Mouse (Mus musculus) intestine, postnatal 0 days (tissue): ENCODE measurements around the gene Elp4. TPM values are rescaled to one million over a fixed set of nuclear protein-coding genes. Genes with fewer than 3 reads are reported as not detected.

Source experiments
- ATAC-seq: fragments of 200-750 bp; cut with Nextera tagmentation; 2 replicates; pipeline ENCODE4 v1.8.0; 2017; ENCODE audit warnings: mild to moderate bottlenecking, moderate TSS enrichment, moderate library complexity
- H3K27ac ChIP-seq: fragments of 300-500 bp; sonication (generic); 2 replicates; pipeline ENCODE4 v1.5.1; 2014; ENCODE audit warnings: mild to moderate bottlenecking, low read depth, low read length, moderate library complexity
- H3K27me3 ChIP-seq: fragments of 300-500 bp; sonication (generic); replicated peaks from 2 replicates; pipeline ENCODE4 v1.6.1; 2014; ENCODE audit warnings: low read length, mixed read lengths; ENCODE audit not compliant: control insufficient read depth, insufficient read depth
- H3K36me3 ChIP-seq: fragments of 300-500 bp; sonication (generic); 2 replicates; pipeline ENCODE4 v1.6.1; 2014; ENCODE audit warnings: mild to moderate bottlenecking, moderate library complexity; ENCODE audit not compliant: control insufficient read depth, insufficient read depth
- H3K4me1 ChIP-seq: fragments of 300-500 bp; sonication (generic); replicated peaks from 2 replicates; pipeline ENCODE4 v1.6.1; 2014; ENCODE audit warnings: antibody characterized with exemption, low read length, mixed read lengths; ENCODE audit not compliant: control insufficient read depth, insufficient read depth
- H3K4me2 ChIP-seq: fragments of 300-500 bp; sonication (generic); replicated peaks from 2 replicates; pipeline ENCODE4 v1.6.1; 2014; ENCODE audit warnings: low read depth, mild to moderate bottlenecking, moderate library complexity
- H3K4me3 ChIP-seq: fragments of 300-500 bp; sonication (generic); 2 replicates; pipeline ENCODE4 v1.5.1; 2014; ENCODE audit warnings: low read depth, low read length
- H3K9ac ChIP-seq: fragments of 300-500 bp; sonication (generic); 2 replicates; pipeline ENCODE4 v1.6.1; 2014; ENCODE audit warnings: mild to moderate bottlenecking, low read depth, low read length
- H3K9me3 ChIP-seq: fragments of 300-500 bp; sonication (generic); 2 replicates; pipeline ENCODE4 v1.6.1; 2016; ENCODE audit warnings: mixed run types; ENCODE audit not compliant: control insufficient read depth
- CTCF ChIP-seq: sonication (generic); IDR thresholded peaks from 2 replicates; pipeline ENCODE4 v1.5.1; 2016; ENCODE audit warnings: low read depth, mild to moderate bottlenecking, control low read depth, antibody characterized with exemption, moderate library complexity
- WGBS: fragments of 180-500 bp; shearing (Covaris S2); extraction: QIAGEN DNeasy Blood & Tissue Kit; methylation state at CpG from one replicate; pipeline ENCODE4 v1.1.7; 2014; 5-methylcytosine and 5-hydroxymethylcytosine counted together
- polyA plus RNA-seq: library from polyadenylated mRNA; unstranded; fragments of >200 nt; fragmentation: Nextera tagmentation; extraction: Ambion mirVana; gene quantifications from 2 replicates; pipeline ENCODE4 v1.2.1, GENCODE M21; 2015

Gene Elp4
- polyA plus RNA-seq, 1 experiment from 2014 or later = 11.2 TPM

DNA sequence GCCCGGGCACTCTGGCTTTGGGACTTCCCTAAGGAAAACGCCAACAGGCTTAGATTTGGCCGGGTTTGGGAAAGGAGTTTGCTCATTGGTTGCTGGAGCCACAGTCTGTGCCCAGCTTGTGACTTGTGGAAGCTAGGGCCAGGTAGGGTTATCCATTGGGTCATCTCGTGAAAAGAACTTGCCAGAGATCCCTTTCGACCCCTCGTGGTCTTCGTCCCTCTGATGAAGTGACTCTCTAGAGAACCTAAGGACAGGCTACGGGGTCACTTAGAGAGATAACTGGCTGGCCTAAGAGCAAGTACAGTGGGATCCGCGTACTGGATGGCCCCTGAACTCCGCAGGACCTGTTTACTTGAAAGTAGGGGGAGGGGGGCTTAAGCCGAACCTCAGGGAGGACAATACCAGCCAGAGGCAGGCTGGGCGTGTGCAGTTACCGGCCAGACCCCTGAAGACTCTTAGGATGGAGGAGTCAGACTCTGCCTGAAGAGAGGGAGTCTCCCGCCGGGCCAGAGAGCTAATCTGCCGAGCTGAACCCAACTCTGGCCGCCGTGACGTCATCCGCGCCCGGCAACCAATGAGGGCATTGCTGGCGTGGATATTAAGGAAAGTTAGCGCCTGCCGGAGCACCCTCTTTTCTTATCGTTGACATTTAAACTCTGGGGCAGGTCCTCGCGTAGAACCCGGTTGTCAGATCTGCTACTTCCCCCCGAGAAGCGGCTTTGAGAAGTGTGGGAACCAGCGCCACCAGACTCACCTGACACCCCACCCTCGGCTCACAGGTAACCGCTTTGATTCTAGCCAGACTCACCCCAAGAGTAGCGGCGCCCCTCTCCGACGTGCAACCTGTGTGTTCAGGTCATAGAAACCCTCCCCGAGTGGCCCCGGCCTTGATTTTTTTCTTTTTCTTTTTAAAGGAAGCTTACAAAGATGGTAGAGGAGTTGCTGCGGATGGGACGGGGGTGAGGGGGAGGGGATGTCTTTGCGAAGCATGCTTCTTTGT, 235.8 kb downstream of the Elp4 start, which contains the start of gene Pax6:
Pax6 (plus strand) TSS at position 630 of the 1,000 bp plus-strand sequence.
- 2% methylated on average over 44 of the region's 44 CpGs for WGBS
- Histone ChIP-seq H3K9ac (no peak within 1 kb of the TSS), H3K4me1 (0 out of 2 replicates have a peak, but pooled peaks cover 2% of the 10 kb centered on the region), H3K4me2 (0 out of 2 replicates have a peak within 1 kb of the TSS, but pooled peaks have one; percentile 38), H3K4me3 (peak within 1 kb of the TSS; percentile 18; the same call in 1 of the 2 replicates), H3K27ac (no peak within 1 kb of the TSS), H3K27me3 (peaks cover 99% of the 10 kb centered on the region), H3K9me3 (no peaks in the 10 kb centered on the region), H3K36me3 (no peaks in the 10 kb centered on the region)
- TF ChIP-seq CTCF = no peak
- no peak for ATAC-seq

DNA sequence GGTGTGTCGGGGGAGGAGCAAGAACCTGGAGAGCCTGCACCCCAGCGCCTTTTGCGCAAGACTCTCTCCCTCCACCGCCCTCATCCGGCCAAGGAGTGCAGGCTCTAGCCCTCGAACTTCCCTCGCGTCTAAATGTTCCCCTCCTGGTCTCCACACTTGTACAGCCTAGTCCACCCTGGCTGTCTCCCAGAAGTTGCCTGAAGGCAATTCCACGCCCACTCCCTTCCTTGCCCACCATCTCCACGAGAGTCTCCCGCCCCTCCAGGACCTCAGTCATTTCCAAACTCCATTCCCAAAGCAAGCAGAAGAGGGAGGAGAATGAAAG, 236.8 kb downstream of the Elp4 start:
- Histone ChIP-seq H3K27me3 (peaks cover 99% of the 10 kb centered on the region), H3K9me3 (no peaks in the 10 kb centered on the region), H3K4me2 (no peak overlapping the region), H3K27ac (no peak overlapping the region), H3K4me3 (no peak overlapping the region), H3K4me1 (0 out of 2 replicates have a peak, but pooled peaks cover 2% of the 10 kb centered on the region), H3K9ac (no peak overlapping the region), H3K36me3 (no peaks in the 10 kb centered on the region)
- 3% methylated on average over 11 of the region's 11 CpGs for WGBS
- TF ChIP-seq CTCF = peak; percentile 42
- ATAC-seq = no peak

DNA sequence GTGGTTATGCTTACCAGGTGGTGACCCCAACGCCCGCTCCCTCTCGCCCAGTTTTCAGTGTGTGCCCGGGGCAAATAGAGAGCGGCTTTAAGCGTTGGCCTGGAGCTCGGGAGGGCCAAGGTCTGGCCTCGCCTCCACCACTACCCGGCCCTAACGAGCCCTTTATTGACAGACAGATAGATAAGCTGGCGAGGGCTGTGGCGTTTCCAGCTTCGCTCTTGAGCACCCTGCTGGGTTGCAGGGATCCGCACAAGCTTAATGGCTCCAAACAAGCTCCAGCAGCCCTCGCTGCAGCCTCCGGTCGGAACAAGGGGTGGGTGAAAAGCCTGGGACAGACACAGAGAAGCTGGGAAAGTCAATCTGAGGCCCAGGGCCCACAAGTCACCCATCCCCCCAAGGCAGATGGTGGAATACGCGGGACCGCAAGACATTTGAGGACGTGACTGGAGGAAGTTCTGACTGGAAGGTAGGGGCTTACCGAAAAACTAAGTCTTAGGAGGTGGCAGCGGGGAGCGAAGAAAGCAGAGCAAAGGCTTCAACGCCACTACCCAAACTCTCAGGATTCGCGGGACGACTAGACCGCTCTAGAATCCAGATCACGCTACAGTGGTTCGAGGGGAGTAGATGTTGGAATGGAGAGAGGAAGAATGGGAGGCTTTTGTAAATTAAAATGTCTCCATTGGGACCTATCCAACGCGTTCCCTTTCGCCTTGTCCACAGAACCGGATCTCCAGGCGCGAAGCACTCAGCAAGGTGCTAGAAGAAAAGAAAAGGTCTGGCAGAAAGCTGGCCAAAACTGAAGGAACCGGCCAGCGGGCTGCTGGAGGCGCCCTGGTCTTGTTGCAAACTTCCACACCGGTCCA, 237.4 kb downstream of the Elp4 start:
- no peak for ATAC-seq
- Histone ChIP-seq H3K4me3 (no peak overlapping the region; the same call in 1 of the 2 replicates), H3K36me3 (no peaks in the 10 kb centered on the region), H3K9me3 (no peaks in the 10 kb centered on the region), H3K27me3 (peaks cover 95% of the 10 kb centered on the region), H3K27ac (no peak overlapping the region), H3K9ac (no peak overlapping the region), H3K4me1 (0 out of 2 replicates have a peak, but pooled peaks cover 2% of the 10 kb centered on the region), H3K4me2 (0 out of 2 replicates have a peak overlapping the region, but pooled peaks have one; percentile 6)
- WGBS = 1% methylated on average over 41 of the region's 41 CpGs
- no peak for TF ChIP-seq CTCF

DNA sequence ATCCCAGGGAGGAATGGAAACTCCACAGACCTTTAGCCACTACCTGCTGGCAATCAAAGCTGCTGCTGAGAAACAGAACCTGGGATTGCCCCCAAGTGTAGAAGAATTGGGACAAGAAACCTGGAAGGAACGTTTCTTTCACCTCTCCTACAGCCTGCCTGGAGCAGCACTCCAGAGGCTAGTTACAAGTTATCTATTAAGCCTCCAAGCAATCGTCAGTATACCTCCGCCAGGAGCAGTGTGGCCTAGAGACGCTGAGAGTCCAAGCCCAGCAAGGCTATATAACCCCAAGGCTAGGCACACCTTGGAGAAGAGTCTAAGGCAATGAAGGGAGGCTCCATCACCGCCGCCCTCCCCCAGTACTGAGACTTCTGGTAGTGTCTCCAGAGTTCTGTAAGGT, 238.0 kb downstream of the Elp4 start:
- Histone ChIP-seq H3K4me1 (0 out of 2 replicates have a peak, but pooled peaks cover 2% of the 10 kb centered on the region), H3K9ac (no peak overlapping the region), H3K4me2 (0 out of 2 replicates have a peak overlapping the region, but pooled peaks have one; percentile 6), H3K27ac (no peak overlapping the region), H3K27me3 (peaks cover 93% of the 10 kb centered on the region), H3K36me3 (no peaks in the 10 kb centered on the region), H3K4me3 (no peak overlapping the region; the same call in 1 of the 2 replicates), H3K9me3 (no peaks in the 10 kb centered on the region)
- ATAC-seq = no peak
- 2% methylated on average over 6 of the region's 6 CpGs for whole genome bisulfite sequencing
- TF ChIP-seq CTCF = no peak

DNA sequence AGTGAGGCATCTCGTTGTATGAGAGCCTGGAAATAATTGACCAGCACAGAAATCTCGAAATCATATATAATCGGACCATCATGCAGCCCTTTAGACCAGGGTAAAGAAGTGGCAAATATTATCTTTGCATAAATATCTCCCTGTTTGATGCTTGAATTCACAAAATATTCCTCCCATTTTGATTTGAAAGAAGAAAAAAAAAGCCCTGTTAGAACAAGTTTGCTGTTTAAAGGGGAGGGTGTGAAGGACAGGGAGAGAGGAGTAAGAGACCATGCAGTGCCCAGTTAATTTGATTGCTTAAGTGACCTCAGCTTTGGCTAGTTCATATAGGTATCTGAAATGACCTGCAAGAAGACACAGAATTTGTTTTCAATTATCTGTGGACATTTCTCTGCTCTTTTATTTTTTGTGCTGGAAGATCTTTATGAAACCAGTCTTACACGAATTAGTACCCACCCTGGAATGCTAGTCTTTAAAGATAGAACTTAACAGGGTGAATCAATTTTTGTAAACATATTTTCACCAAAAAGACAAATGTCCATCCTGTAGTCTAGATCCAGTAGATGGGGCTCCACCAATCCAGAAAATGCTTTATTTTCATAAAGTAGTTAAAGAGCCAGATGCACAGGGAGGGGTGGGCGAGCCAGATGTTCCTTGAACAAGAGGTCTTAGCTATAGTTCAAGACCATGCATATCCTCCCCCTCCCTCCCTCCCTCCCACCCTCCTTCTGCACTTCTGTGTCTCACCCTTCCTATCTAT, 238.7 kb downstream of the Elp4 start:
- no peaks in the 10 kb centered on the region for H3K36me3 ChIP-seq
- no peak for TF ChIP-seq CTCF
- H3K27ac ChIP-seq = no peak overlapping the region
- H3K9me3 ChIP-seq = no peaks in the 10 kb centered on the region
- no peak for ATAC-seq
- WGBS = 11% methylated on average over 5 of the region's 5 CpGs
- H3K4me2 ChIP-seq = no peak overlapping the region
- peaks cover 94% of the 10 kb centered on the region for H3K27me3 ChIP-seq
- H3K9ac ChIP-seq = no peak overlapping the region
- H3K4me1 ChIP-seq = 0 out of 2 replicates have a peak, but pooled peaks cover 2% of the 10 kb centered on the region
- no peak overlapping the region for H3K4me3 ChIP-seq
